Mouse (Mus musculus) limb, embryonic 15.5 days (tissue): ENCODE measurements at regions not wholly inside any gene's neighbourhood (a gene's known extent, or its start where the extent isn't known, plus 50 kb on each side); places are given as distances from the start of the nearest gene placed in this dataset.

Experiments used
- ATAC-seq: fragments of 200-750 bp; cut with Nextera tagmentation; 2 replicates; pipeline ENCODE4 v1.8.0; 2017; ENCODE audit warnings: low read depth, moderate TSS enrichment; ENCODE audit not compliant: insufficient number of reproducible peaks, low FRiP score, low TSS enrichment
- H3K27ac ChIP-seq: fragments of 300-500 bp; sonication (generic); 2 replicates; pipeline ENCODE4 v1.5.1; 2015; ENCODE audit warnings: moderate library complexity, mild to moderate bottlenecking, inconsistent platforms
- H3K27me3 ChIP-seq: fragments of 300-500 bp; sonication (generic); 2 replicates; pipeline ENCODE4 v1.6.1; 2015; ENCODE audit warnings: inconsistent platforms
- H3K36me3 ChIP-seq: fragments of 300-500 bp; sonication (generic); 2 replicates; pipeline ENCODE4 v1.6.1; 2015; ENCODE audit warnings: inconsistent platforms
- H3K4me1 ChIP-seq: fragments of 300-500 bp; sonication (generic); 2 replicates; pipeline ENCODE4 v1.6.1; 2015; ENCODE audit warnings: inconsistent platforms
- H3K4me2 ChIP-seq: fragments of 300-500 bp; sonication (generic); 2 replicates; pipeline ENCODE4 v1.6.1; 2015; ENCODE audit warnings: mild to moderate bottlenecking, inconsistent platforms
- H3K4me3 ChIP-seq: fragments of 300-500 bp; sonication (generic); 2 replicates; pipeline ENCODE4 v1.5.1; 2015; ENCODE audit warnings: mild to moderate bottlenecking, inconsistent platforms
- H3K9ac ChIP-seq: fragments of 300-500 bp; sonication (generic); 2 replicates; pipeline ENCODE4 v1.6.1; 2015; ENCODE audit warnings: inconsistent platforms
- H3K9me3 ChIP-seq: fragments of 300-500 bp; sonication (generic); 2 replicates; pipeline ENCODE4 v1.6.1; 2016; ENCODE audit warnings: inconsistent platforms
- WGBS: fragments of 180-500 bp; shearing (Covaris S2); methylation state at CpG from one replicate; pipeline ENCODE4 v1.1.7; 2015; 5-methylcytosine and 5-hydroxymethylcytosine counted together

DNA sequence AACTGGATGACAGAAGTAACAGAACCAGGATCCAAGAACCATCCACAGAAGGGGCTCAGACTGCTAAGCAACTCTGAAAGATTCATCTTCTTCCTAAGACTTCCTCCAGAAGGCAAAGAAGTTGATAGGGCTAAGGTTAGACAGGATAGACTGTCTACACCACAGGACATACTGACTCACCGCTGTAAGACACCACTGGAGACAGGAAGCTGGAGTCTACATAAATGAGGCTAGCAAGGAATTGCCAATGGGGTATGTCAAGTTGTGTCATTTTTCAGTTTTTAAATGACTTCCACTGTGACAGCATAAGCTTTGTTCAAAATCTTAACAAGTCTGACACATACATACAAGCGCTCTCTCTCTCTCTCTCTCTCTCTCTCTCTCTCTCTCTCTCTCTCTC lies 645.4 kb upstream of the Gm10131 start:
- Histone ChIP-seq H3K4me3 (no peak overlapping the region), H3K36me3 (no peaks in the 10 kb centered on the region), H3K27me3 (no peaks in the 10 kb centered on the region), H3K4me1 (peaks cover 4% of the 10 kb centered on the region; the same call in 1 of the 2 replicates), H3K4me2 (no peak overlapping the region), H3K27ac (no peak overlapping the region), H3K9me3 (no peaks in the 10 kb centered on the region), H3K9ac (no peak overlapping the region)
- no peak for ATAC-seq
- WGBS: 84% methylated on average over 2 of the region's 2 CpGs

DNA sequence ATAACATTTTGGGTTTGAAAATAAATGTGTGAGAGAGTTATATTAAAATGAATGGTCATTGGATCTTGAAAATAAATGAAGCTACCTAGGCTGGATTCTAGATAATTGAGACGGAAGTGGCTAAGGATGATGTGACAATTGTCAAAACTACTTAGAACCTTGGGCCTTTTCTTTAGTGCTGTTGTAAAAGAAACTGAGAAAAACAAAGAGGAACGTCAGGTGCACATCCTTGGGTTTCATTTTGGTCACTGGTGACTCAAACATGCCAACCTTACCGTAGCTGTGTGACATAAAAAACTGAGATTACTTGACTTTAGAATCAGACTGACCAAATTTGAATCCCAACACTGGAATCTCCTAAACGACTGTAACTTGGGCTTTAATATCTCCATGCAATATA lies 644.6 kb upstream of the Gm10131 start:
- 85% methylated on average over 4 of the region's 4 CpGs for WGBS
- Histone ChIP-seq H3K9me3 (no peaks in the 10 kb centered on the region), H3K4me2 (no peak overlapping the region), H3K27ac (no peak overlapping the region), H3K4me3 (no peak overlapping the region), H3K36me3 (no peaks in the 10 kb centered on the region), H3K27me3 (no peaks in the 10 kb centered on the region), H3K4me1 (peaks cover 2% of the 10 kb centered on the region; the same call in 1 of the 2 replicates), H3K9ac (no peak overlapping the region)
- ATAC-seq: no peak

DNA sequence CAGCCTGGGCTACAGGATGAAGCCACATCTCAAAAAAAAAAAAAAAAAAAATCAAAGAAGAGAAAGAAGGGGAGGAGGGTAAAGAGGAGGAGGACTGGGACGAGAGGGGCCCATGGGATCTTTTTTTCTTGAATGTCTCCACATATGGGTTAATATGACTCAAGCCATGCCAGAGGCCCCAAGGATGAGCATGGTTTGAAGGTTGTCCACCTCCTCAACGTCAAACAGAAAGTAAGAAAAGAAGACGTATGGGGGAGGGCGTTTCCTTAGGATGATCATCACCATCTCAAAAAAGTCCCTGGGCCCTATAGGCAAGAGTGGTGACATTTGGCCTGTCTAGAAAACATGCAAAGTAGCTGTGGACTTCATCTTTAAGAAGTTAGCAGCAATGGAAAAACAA lies 643.9 kb upstream of the Gm10131 start:
- Histone ChIP-seq H3K36me3 (no peaks in the 10 kb centered on the region), H3K27ac (no peak overlapping the region), H3K4me1 (no peaks in the 10 kb centered on the region), H3K4me2 (no peak overlapping the region), H3K9ac (no peak overlapping the region), H3K9me3 (no peaks in the 10 kb centered on the region), H3K27me3 (no peaks in the 10 kb centered on the region), H3K4me3 (no peak overlapping the region)
- no peak for ATAC-seq
- WGBS: 83% methylated on average over 4 of the region's 4 CpGs

DNA sequence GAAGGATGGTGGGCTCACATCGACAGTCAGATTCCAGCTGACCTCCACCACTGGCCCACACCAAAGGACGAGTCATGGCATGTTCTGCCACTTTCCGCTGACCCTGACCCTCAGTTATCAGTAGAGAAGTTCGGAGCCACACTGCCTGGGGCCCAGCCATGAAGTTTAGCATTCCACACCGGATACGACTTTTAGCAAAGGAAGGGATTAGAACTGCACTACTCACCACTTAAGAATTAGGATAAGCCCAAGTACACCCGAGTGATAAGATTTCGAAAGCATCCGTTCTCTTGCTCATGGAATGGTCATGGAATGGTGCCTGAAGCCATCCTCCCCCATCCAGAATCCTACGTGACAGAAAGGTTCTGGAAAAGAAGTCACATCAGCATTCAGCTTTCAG lies 641.5 kb upstream of the Gm10131 start:
- ATAC-seq: no peak
- Histone ChIP-seq H3K4me2 (no peak overlapping the region), H3K36me3 (no peaks in the 10 kb centered on the region), H3K27ac (no peak overlapping the region), H3K9ac (no peak overlapping the region), H3K4me3 (no peak overlapping the region), H3K27me3 (no peaks in the 10 kb centered on the region), H3K9me3 (no peaks in the 10 kb centered on the region), H3K4me1 (no peaks in the 10 kb centered on the region)
- 64% methylated on average over 10 of the region's 10 CpGs for WGBS

DNA sequence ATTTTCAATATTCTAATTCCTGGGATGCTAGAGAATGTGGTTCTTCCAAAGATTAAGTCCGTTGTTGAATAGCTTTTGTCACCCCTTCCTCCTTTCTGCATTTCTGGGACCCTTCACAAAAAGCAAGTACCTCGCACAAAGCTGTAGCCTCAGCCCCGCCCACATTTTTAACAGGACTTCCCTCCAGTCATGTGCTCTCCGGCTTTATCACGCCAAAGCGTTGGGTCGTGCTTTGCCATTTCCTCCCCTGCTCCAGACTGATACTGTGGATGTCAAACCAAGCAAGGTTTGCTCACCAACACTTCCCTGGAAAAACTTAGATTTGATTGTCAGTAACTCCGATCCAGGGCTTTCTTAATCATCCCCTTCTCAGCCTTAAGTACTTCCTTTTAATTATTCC lies 637.0 kb upstream of the Gm10131 start:
- Histone ChIP-seq H3K36me3 (no peaks in the 10 kb centered on the region), H3K4me2 (no peak overlapping the region)
- whole genome bisulfite sequencing: 70% methylated on average over 8 of the region's 8 CpGs

DNA sequence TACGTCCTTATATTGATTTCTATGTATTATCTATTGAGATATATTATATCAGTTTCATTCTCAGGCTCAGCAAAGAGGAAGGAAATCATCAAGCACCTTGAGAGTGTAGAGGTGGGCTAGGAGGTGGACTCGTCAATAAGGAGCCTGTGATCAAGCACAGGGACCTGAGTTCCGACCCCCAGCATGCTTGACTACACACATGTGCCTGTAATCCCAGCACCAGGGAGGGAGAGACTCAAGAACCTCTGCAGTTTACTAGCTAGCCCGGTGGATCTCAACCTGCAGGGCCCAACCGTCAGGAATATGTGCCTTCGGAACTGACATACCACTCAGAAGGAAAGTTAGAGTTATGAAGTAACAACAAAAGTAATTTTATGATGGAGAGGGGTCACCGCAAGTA lies 634.2 kb upstream of the Gm10131 start:
- Histone ChIP-seq H3K4me1 (0 out of 2 replicates have a peak, but pooled peaks cover 4% of the 10 kb centered on the region), H3K36me3 (no peaks in the 10 kb centered on the region), H3K9me3 (no peaks in the 10 kb centered on the region), H3K4me3 (no peak overlapping the region), H3K4me2 (no peak overlapping the region), H3K27me3 (no peaks in the 10 kb centered on the region), H3K9ac (no peak overlapping the region), H3K27ac (no peak overlapping the region)
- 87% methylated on average over 7 of the region's 7 CpGs for whole genome bisulfite sequencing
- ATAC-seq: no peak

More for the DNA sequence above, 637.0 kb upstream of the Gm10131 start:
- no peaks in the 10 kb centered on the region for H3K27me3 ChIP-seq
- no peaks in the 10 kb centered on the region for H3K9me3 ChIP-seq
- H3K4me3 ChIP-seq: no peak overlapping the region
- ATAC-seq: no peak
- no peak overlapping the region for H3K27ac ChIP-seq
- no peaks in the 10 kb centered on the region for H3K4me1 ChIP-seq
- H3K9ac ChIP-seq: no peak overlapping the region

DNA sequence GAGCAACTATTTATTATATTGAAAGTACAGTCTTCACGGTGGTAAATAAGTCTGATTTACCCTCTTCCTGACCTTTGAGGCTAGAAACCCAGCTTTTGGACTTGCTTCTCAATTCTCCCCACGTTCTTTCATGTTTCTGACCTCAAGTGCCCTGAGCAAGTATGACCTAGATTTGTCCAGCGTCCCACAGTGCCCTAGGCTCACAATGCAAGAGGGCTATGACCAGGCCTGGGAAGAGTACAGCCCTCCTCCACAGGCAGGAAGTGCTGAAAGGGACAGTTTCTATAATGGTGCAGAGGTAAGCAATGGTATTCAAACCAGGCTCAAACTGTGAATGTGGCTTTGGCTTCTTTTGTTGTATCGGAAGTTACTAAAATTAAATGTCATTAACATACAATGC lies 633.1 kb upstream of the Gm10131 start:
- WGBS: 60% methylated on average over 4 of the region's 4 CpGs
- Histone ChIP-seq H3K9me3 (no peaks in the 10 kb centered on the region), H3K4me1 (0 out of 2 replicates have a peak, but pooled peaks cover 4% of the 10 kb centered on the region), H3K27ac (no peak overlapping the region), H3K4me3 (no peak overlapping the region), H3K4me2 (no peak overlapping the region), H3K27me3 (no peaks in the 10 kb centered on the region), H3K36me3 (no peaks in the 10 kb centered on the region), H3K9ac (no peak overlapping the region)
- ATAC-seq: no peak

DNA sequence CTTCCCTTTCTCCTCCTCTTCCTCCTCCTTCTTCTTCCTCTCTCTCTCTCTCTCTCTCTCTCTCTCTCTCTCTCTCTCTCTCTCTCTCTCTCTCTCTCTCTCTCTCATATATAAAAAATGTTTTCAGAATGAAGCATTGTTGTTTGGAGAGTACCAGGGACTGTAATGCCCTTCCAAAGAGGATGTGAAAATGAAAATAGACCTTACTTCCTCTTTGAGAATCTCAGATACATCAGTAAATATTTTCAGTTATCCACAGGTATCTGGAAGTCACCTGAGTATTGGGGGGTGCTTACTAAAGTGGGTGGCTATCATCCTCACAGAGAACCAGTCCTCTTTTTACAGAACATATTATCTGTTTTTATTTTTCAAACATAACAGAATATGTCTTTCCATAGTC lies 632.6 kb upstream of the Gm10131 start:
- H3K9ac ChIP-seq: no peak overlapping the region
- no peak overlapping the region for H3K27ac ChIP-seq
- H3K9me3 ChIP-seq: no peaks in the 10 kb centered on the region
- H3K4me2 ChIP-seq: no peak overlapping the region
- ATAC-seq: no peak
- H3K27me3 ChIP-seq: no peaks in the 10 kb centered on the region
- no peak overlapping the region for H3K4me3 ChIP-seq
- H3K36me3 ChIP-seq: no peaks in the 10 kb centered on the region
- 0 out of 2 replicates have a peak, but pooled peaks cover 4% of the 10 kb centered on the region for H3K4me1 ChIP-seq

DNA sequence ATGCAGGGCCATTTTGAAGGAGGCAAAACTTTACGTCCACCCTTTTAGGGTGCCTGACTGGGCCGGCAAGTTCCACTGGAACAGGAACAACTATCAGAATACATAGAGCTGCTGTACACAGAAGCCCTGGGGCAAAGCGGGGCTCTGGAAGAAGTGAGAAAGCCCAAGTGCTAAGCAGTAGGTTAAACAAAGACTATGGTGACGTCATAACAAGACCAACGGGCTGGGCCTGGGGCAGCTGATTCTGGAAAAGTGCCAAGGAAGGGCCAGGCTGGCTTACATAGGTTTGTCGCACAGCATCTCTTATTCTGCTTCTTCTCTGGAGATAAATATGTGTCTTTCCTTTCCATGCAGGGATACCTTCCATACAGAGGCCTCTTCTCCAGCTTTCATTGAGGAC lies 631.6 kb upstream of the Gm10131 start:
- WGBS: 54% methylated on average over 6 of the region's 6 CpGs
- 0 out of 2 replicates have a peak, but pooled peaks cover 4% of the 10 kb centered on the region for H3K4me1 ChIP-seq
- ATAC-seq: no peak
- no peak overlapping the region for H3K4me2 ChIP-seq
- H3K27ac ChIP-seq: no peak overlapping the region
- H3K36me3 ChIP-seq: no peaks in the 10 kb centered on the region
- H3K9me3 ChIP-seq: no peaks in the 10 kb centered on the region
- H3K4me3 ChIP-seq: no peak overlapping the region
- no peaks in the 10 kb centered on the region for H3K27me3 ChIP-seq
- no peak overlapping the region for H3K9ac ChIP-seq

DNA sequence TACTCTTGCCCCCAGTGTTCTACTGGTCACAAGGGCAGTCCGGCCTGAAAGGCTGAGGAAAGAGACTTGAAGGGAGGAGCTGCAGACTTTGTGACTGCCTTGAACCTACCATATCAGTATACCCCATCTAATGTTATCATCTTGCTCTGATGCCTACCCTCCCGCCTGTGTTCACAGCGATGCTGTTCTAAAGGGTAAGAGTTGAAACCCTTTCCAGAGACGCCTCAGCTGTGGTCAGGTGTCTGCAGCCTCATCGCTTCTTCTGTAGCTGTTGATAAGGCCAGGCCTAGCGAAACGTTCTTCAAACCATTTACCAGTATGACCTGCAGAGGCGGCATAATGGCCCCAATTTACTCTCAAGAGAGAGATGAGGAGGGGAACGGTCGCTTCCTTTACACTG lies 629.3 kb upstream of the Gm10131 start:
- ATAC-seq: no peak
- Histone ChIP-seq H3K4me1 (0 out of 2 replicates have a peak, but pooled peaks cover 4% of the 10 kb centered on the region), H3K9me3 (no peaks in the 10 kb centered on the region), H3K27me3 (no peaks in the 10 kb centered on the region), H3K36me3 (no peaks in the 10 kb centered on the region), H3K4me2 (no peak overlapping the region), H3K4me3 (no peak overlapping the region), H3K27ac (no peak overlapping the region), H3K9ac (no peak overlapping the region)
- 82% methylated on average over 10 of the region's 10 CpGs for WGBS

DNA sequence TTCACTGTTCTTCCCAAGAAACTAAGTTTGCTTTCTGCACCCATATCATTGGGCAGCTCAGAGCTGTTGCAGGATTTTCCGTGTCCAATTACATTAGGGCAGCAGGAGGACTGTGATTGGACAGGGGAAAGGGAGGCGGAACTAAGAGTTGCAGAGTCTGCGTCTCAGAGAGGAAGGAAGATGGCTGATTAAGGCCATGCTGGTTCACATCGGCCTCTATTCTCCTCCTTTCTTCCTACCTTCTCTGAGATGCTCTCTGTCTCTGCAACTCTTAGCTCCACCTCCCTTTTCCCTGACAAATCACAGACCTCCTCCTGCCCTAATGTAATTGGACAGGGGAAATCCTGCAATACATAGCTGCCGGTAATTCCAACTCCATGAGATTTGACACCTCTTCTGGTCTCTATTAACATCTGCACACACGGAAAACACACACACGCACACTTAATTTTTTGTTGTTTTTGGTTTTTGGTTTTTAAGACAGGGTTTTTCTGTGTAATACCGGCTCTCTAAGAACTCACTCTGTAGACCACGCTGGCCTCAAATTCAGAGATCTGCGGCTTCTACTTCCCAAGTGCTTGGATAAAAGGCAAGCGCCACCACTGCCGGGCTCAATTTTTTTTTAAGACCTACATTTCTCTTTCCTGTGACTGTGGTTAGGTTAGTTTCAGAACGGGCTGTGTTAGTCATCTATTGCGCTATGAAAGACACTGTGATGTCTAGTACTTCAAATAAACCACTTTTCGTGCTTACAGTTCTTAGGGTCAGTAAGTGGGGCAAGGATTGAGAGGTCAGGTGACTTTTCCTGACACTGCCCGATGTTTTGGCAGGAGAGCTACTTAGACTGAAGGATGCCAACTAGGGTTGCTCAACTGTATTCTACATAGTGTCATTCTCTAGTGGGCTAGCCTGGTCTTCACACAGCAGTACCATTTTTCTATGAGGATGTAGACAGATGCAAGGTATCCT lies 628.6 kb upstream of the Gm10131 start:
- Histone ChIP-seq H3K9ac (no peak overlapping the region), H3K27me3 (no peaks in the 10 kb centered on the region), H3K9me3 (no peaks in the 10 kb centered on the region), H3K4me2 (no peak overlapping the region), H3K4me1 (0 out of 2 replicates have a peak, but pooled peaks cover 4% of the 10 kb centered on the region), H3K4me3 (no peak overlapping the region), H3K27ac (no peak overlapping the region), H3K36me3 (no peaks in the 10 kb centered on the region)
- 84% methylated on average over 16 of the region's 16 CpGs for WGBS
- ATAC-seq: no peak

DNA sequence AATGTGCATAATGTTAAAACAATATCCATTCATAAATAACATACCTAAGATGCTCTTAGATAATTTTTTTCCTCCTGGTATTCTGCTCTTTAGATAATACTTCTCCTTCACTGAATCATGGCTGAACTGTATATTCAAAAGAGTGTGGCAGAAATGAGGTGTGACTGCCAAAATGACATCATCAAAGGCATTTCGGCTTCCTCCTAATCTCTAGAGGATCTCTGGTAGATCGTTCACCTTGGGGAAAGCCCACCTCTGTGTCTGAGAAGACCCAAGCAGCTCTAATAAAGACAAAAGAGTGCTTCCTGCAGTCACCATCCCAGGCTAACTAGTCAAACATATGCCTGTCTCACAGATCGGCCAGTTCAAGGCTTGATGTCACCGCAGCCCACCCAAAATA lies 624.7 kb upstream of the Gm10131 start:
- Histone ChIP-seq H3K9ac (no peak overlapping the region), H3K4me3 (no peak overlapping the region), H3K9me3 (no peaks in the 10 kb centered on the region), H3K4me1 (no peaks in the 10 kb centered on the region), H3K36me3 (no peaks in the 10 kb centered on the region), H3K4me2 (no peak overlapping the region), H3K27ac (no peak overlapping the region), H3K27me3 (no peaks in the 10 kb centered on the region)
- ATAC-seq: no peak
- WGBS: 74% methylated on average over 4 of the region's 4 CpGs
